Mouse (Mus musculus) neural tube, embryonic 14.5 days (tissue): Measurements from ENCODE around the gene Il19. TPM values are rescaled to one million over a fixed set of nuclear protein-coding genes. Genes with fewer than 3 reads are reported as not detected.

ENCODE experiments used
- ATAC-seq: fragments of 200-750 bp; cut with Nextera tagmentation; 2 replicates; pipeline ENCODE4 v1.8.0; 2017; ENCODE audit warnings: low read depth, mild to moderate bottlenecking, moderate TSS enrichment, moderate library complexity
- H3K27ac ChIP-seq: fragments of 300-500 bp; sonication (generic); 2 replicates; pipeline ENCODE4 v1.5.1; 2014; ENCODE audit warnings: low read depth, mild to moderate bottlenecking, control low read depth, low read length, moderate library complexity, mixed read lengths
- H3K27me3 ChIP-seq: fragments of 300-500 bp; sonication (generic); 2 replicates; pipeline ENCODE4 v1.6.1; 2014; ENCODE audit warnings: low read length; ENCODE audit not compliant: control insufficient read depth, insufficient read depth
- H3K36me3 ChIP-seq: fragments of 300-500 bp; sonication (generic); 2 replicates; pipeline ENCODE4 v1.6.1; 2014; ENCODE audit warnings: low read length, mixed read lengths; ENCODE audit not compliant: control insufficient read depth, insufficient read depth
- H3K4me1 ChIP-seq: fragments of 300-500 bp; sonication (generic); 2 replicates; pipeline ENCODE4 v1.6.1; 2014; ENCODE audit warnings: low read length; ENCODE audit not compliant: control insufficient read depth, insufficient read depth
- H3K4me2 ChIP-seq: fragments of 300-500 bp; sonication (generic); 2 replicates; pipeline ENCODE4 v1.6.1; 2014; ENCODE audit warnings: mild to moderate bottlenecking, low read depth, low read length, control low read depth
- H3K4me3 ChIP-seq: fragments of 300-500 bp; sonication (generic); 2 replicates; pipeline ENCODE4 v1.5.1; 2014; ENCODE audit warnings: low read depth, low read length, control low read depth, mixed read lengths
- H3K9ac ChIP-seq: fragments of 300-500 bp; sonication (generic); replicated peaks from 2 replicates; pipeline ENCODE4 v1.6.1; 2014; ENCODE audit warnings: low read depth, mild to moderate bottlenecking, control low read depth, low read length, mixed read lengths
- H3K9me3 ChIP-seq: fragments of 300-500 bp; sonication (generic); 2 replicates; pipeline ENCODE4 v1.6.1; 2016; ENCODE audit warnings: low read length; ENCODE audit not compliant: control insufficient read depth
- WGBS: fragments of 180-500 bp; shearing (Covaris S2); extraction: QIAGEN DNeasy Blood & Tissue Kit; methylation state at CpG from one replicate; pipeline ENCODE4 v1.1.7; 2014; 5-methylcytosine and 5-hydroxymethylcytosine counted together
- polyA plus RNA-seq: library from polyadenylated mRNA; unstranded; fragments of >200 nt; fragmentation: Nextera tagmentation; extraction: Ambion mirVana; gene quantifications from 2 replicates; pipeline ENCODE4 v1.2.1, GENCODE M21; 2014

Il19 gene
- not detected in 2 replicates for polyA plus RNA-seq

DNA sequence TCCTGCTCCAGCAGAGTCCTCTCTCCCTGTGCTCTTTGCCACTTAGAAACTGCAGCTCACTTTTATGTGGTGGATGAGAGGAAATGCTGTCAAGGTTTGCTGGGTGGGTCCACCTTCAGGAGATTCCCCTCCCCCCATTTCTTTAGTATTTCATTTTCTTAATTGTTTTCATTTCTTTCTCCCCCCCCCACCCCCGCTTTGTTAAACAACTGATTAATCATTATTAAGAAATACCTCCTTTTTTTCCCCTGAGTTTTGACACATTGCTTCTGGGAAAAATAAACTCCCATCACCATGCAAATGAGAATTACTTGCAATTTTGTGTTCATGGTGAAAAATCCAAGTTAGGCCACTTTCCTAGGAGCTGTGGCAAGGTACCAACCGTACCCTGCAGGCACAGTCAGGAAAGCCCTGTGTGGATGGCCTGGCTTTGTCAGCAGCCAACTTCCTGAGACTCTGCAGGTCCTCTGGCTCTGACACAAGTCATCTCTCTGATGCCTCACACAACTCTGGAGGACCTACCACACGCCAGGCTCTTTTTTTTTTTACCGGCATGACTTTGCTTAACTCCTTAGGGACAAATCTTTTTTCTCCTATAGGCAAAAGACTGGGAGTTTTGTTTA is at the start of gene Il19:
Gene Il19, minus strand, starts transcription at position 51 of the 623 bp plus-strand sequence.
- Histone ChIP-seq H3K4me1 (no peaks in the 10 kb centered on the region), H3K4me3 (no peak within 1 kb of the TSS), H3K36me3 (no peaks in the 10 kb centered on the region), H3K9ac (no peak within 1 kb of the TSS), H3K27me3 (no peaks in the 10 kb centered on the region), H3K9me3 (no peaks in the 10 kb centered on the region), H3K4me2 (no peak within 1 kb of the TSS), H3K27ac (no peak within 1 kb of the TSS)
- 76% methylated on average over 4 of the region's 4 CpGs for WGBS
- no peak for ATAC-seq

DNA sequence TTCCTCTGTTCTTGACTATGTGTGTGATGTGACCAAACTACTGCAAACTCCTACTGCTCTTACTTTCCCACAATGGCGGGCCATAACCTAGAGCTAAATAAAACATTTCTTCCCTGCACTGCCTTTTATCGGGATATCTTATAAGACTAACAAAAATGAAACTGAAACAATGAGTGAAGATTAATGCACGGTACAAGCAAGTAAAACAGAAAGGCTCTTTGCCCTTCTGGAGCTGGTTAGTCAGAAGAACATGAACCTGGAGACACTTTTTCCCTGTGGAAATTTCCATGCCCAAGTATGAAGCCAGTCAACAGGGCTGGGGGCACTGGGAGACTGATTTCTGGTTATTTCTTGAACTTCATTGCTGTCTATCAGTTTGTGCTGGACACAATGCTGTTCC is 49.4 kb upstream of the Il19 start:
- no peak overlapping the region for H3K27ac ChIP-seq
- WGBS, result 92% methylated on average over 3 of the region's 3 CpGs
- H3K27me3 ChIP-seq, result no peaks in the 10 kb centered on the region
- H3K4me2 ChIP-seq, result no peak overlapping the region
- H3K4me1 ChIP-seq, result no peaks in the 10 kb centered on the region
- H3K36me3 ChIP-seq, result no peaks in the 10 kb centered on the region
- H3K9me3 ChIP-seq, result no peaks in the 10 kb centered on the region
- no peak for ATAC-seq
- no peak overlapping the region for H3K4me3 ChIP-seq
- no peak overlapping the region for H3K9ac ChIP-seq

DNA sequence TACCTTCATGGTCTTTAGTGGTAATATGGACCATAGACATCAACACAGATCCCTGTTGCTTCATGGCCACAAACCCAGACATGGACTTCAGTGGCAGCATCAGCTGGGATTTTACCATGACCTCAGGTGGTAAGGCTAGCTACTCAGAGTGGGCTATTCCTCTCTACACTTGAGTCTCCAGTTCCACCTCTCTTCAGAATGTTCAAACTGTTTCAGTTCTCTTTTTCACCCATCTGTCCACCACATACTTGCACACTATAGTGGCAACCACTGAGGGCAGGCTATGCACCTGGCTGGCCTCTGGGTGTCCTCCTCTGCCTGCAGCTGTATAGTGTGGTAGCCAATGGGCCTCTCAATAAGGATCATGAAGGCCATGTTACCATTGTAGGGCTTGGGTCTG is 47.5 kb upstream of the Il19 start:
- ATAC-seq, result no peak
- Histone ChIP-seq H3K27me3 (no peaks in the 10 kb centered on the region), H3K36me3 (no peaks in the 10 kb centered on the region), H3K4me1 (no peaks in the 10 kb centered on the region), H3K4me3 (no peak overlapping the region), H3K4me2 (no peak overlapping the region), H3K9ac (no peak overlapping the region), H3K9me3 (no peaks in the 10 kb centered on the region), H3K27ac (no peak overlapping the region)

DNA sequence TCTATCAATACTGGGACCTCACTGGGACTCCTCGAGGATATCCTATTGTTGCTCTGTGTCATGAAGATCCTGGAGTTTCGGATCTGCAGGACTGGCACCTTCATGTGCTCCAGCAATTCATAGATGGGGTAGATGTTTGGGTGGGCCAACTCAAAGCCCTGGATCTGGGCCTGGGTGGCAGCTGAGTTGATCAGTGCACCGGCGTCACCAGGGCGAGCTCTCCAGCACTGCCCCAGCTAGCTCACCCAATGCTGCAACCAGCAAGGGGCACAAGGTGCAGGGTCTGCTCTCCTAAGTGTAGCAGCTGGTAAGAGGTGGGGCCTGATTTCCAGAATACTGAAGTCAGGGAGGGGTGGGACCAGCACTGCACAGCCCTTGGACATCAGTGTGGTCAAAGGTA is 47.1 kb upstream of the Il19 start:
- no peaks in the 10 kb centered on the region for H3K27me3 ChIP-seq
- H3K4me3 ChIP-seq, result no peak overlapping the region
- H3K9ac ChIP-seq, result no peak overlapping the region
- no peak for ATAC-seq
- H3K36me3 ChIP-seq, result no peaks in the 10 kb centered on the region
- H3K9me3 ChIP-seq, result no peaks in the 10 kb centered on the region
- 89% methylated on average over 5 of the region's 5 CpGs for WGBS
- no peak overlapping the region for H3K27ac ChIP-seq
- H3K4me2 ChIP-seq, result no peak overlapping the region
- H3K4me1 ChIP-seq, result no peaks in the 10 kb centered on the region

DNA sequence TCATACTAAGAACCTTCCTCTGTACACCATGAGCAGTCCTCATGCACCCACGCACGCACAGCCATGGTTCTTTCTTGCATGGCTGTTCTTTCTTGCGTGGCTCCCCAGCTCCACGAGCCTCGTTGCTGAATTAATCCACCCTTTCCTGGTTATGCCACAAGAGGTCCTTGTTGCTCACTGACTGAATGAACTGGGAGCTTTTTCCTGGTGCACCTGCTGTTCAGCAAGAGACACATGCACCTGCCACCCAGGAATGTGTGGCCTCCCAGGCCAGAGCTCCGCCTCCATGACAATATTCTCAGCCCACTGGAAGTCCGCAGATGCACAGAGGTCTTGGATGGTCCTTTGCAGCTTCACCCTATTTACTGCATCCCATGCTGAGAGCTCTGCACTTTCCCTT is 44.5 kb upstream of the Il19 start:
- WGBS, result 69% methylated on average over 7 of the region's 7 CpGs
- H3K9me3 ChIP-seq, result no peaks in the 10 kb centered on the region
- no peaks in the 10 kb centered on the region for H3K4me1 ChIP-seq
- H3K4me3 ChIP-seq, result no peak overlapping the region
- H3K36me3 ChIP-seq, result no peaks in the 10 kb centered on the region
- no peak overlapping the region for H3K27ac ChIP-seq
- no peaks in the 10 kb centered on the region for H3K27me3 ChIP-seq
- H3K9ac ChIP-seq, result no peak overlapping the region
- no peak for ATAC-seq
- no peak overlapping the region for H3K4me2 ChIP-seq

DNA sequence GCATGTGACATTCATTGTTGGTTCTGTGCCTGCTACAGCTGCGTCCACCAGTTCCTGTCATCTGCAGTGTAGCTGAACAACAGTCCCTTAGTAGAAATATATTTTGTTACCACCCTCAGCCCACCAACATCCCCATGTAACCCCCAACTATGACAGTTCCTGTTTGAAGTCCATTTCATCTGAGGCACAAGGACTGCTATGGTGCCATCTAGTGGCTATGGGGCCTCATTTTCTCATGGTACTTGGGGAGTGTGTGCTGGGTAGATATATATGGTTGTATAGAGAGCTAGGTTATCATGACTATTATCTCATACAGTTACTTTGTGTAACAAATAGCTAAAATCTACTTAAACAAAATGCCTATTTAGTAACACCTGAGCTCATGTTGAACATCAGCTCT is 39.5 kb upstream of the Il19 start:
- no peaks in the 10 kb centered on the region for H3K36me3 ChIP-seq
- no peaks in the 10 kb centered on the region for H3K4me1 ChIP-seq
- no peak for ATAC-seq
- H3K9ac ChIP-seq, result no peak overlapping the region
- H3K27me3 ChIP-seq, result no peaks in the 10 kb centered on the region
- no peaks in the 10 kb centered on the region for H3K9me3 ChIP-seq
- no peak overlapping the region for H3K4me2 ChIP-seq
- no peak overlapping the region for H3K4me3 ChIP-seq
- H3K27ac ChIP-seq, result no peak overlapping the region
- WGBS, result 71% methylated on average over 1 of the region's 1 CpGs

DNA sequence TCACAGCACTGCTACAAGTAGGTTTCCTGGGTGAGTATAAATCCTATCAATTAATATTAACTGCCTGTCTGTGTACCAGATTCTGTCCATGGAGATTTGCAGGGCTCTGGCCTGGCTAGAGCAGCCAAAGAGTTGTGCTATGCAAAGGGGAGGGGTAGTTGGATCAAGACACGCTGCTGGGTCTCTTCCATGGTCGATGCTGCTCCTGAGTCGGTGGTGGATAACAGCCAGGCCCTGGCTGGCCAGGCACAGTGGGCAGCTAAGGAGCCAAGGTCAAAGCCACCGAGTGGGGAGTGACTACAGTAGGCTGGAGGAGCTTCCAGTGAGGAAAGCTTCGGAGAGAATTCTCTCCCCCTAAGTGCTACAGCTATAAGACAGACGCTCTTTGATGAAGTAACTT is 24.0 kb upstream of the Il19 start:
- Histone ChIP-seq H3K4me2 (no peak overlapping the region), H3K4me1 (no peaks in the 10 kb centered on the region), H3K9me3 (no peaks in the 10 kb centered on the region), H3K36me3 (no peaks in the 10 kb centered on the region), H3K9ac (no peak overlapping the region), H3K27ac (no peak overlapping the region), H3K27me3 (no peaks in the 10 kb centered on the region), H3K4me3 (no peak overlapping the region)
- WGBS, result 86% methylated on average over 6 of the region's 6 CpGs
- ATAC-seq, result no peak

DNA sequence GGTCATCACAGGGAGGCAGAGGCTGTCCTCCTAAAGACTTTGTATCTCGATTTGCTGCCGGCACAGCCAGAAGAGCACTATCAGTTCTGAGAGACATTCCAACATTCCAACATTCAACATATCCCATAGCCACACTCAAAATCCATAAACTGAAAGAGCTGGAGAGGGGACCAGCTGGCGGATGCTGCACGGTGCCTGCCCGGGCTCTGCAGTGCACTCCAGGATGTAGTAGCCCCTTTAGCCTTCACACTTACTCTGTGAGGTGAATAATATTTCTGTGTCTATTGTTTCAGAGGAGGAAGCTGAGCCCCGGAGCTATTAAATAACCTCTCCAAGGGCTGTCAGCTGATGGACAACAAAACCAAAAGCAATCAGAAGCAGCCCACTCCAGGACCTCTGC is 7.0 kb upstream of the Il19 start:
- Histone ChIP-seq H3K36me3 (no peaks in the 10 kb centered on the region), H3K27me3 (no peaks in the 10 kb centered on the region), H3K27ac (no peak overlapping the region), H3K4me2 (no peak overlapping the region), H3K9me3 (no peaks in the 10 kb centered on the region), H3K4me3 (no peak overlapping the region), H3K4me1 (no peaks in the 10 kb centered on the region), H3K9ac (no peak overlapping the region)
- WGBS, result 80% methylated on average over 6 of the region's 6 CpGs
- no peak for ATAC-seq

DNA sequence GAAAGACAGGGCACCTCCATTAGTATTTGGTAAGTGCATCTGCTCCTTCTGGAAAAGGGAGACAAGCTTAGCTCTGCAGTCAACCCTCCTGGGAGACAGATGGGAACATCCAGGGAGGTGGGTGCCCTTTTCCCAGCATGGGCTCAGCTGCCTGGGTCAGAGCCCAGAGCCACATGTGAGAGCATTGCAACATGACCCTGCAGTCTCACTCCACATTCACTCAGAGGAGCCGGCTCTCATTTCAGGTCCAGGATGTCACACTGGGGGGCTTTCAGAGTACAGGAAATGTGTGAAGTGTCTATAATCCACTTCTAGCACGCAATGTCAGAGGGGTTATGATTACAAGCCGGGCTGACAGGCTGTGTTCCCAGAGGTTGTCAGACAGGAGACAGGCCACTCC is 1.9 kb upstream of the Il19 start:
- H3K36me3 ChIP-seq, result no peaks in the 10 kb centered on the region

More for the DNA sequence above, 1.9 kb upstream of the Il19 start:
- H3K9me3 ChIP-seq, result no peaks in the 10 kb centered on the region
- no peak overlapping the region for H3K27ac ChIP-seq
- no peak overlapping the region for H3K4me2 ChIP-seq
- no peak overlapping the region for H3K4me3 ChIP-seq
- no peaks in the 10 kb centered on the region for H3K4me1 ChIP-seq
- WGBS, result 76% methylated on average over 3 of the region's 3 CpGs
- H3K27me3 ChIP-seq, result no peaks in the 10 kb centered on the region
- no peak for ATAC-seq
- H3K9ac ChIP-seq, result no peak overlapping the region
